In genomic region chr2:59331093-59331492, GRCm38 (mm10) we compare ENCODE assay signal across 19 mouse cellular contexts.
"Had no signal": no experiment of that assay in that cellular context is flagged by ENCODE, and none has a peak within 500 bp of the region (broad histone marks: within the 10 kb centered on the region; RNA-seq: fewer than 3 reads in every experiment).

No protein-coding gene starts in this region.

- DNase-seq: kidney, adult 18-20 months; kidney, adult 9 months; kidney, postnatal 14 days; left cerebral cortex, postnatal 4 days; liver; lung, adult 18-20 months; lung, postnatal 10 days; lung, postnatal 36 days; right cerebral cortex, adult 18-20 months; right cerebral cortex, postnatal 25 days; spleen, adult 18-20 months; thymus, adult 2 months; thymus, postnatal 14 days; thymus, postnatal 4 days had no signal

- ATAC-seq: inflammation-experienced regulatory T-cells, adult 6 months; intestine, embryonic 16.5 days; liver, embryonic 12.5 days; midbrain, embryonic 13.5 days; midbrain, embryonic 16.5 days had no signal
